Mouse (Mus musculus) embryonic fibroblast, embryonic 13.5 days (primary cell): ENCODE data around the gene Tnfaip3.

Experiments used
- CTCF ChIP-seq: IDR thresholded peaks from 2 replicates; pipeline ENCODE4 v1.5.1; 2011; ENCODE audit warnings: mild to moderate bottlenecking, control low read depth, low read length, moderate library complexity, borderline replicate concordance; ENCODE audit not compliant: insufficient read depth
- POLR2A ChIP-seq: IDR thresholded peaks from 2 replicates; pipeline ENCODE4 v1.6.1; 2011; ENCODE audit warnings: low read depth, mild to moderate bottlenecking, control low read depth, low read length, moderate library complexity

DNA sequence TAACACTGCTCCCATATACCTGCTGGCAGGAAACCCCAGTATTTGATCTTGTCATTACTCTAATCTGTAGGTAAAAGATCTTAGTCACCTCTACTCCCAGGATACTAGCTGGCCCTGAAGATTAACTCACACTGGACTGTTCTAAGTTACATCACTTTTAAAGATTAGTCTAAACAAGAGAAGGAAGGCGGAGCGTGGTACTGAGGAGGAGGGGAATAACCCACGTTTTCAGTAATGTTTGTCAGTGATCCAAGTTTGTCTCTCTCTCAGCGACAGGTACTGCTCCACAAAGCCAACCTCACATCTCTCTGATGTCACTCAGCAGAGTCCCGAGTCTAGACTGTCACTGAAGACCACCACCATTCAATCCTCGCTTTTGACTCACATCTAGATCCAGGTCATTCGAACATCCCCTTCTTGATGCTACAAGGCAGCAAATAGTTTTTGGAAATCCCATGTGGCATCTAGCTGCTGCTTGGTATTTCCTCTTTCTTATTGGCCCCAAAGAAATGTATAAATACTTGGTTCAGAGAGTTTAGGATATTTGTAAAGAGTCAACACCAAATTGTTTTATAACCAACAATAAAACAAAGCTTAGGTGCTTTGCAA, 3.5 kb downstream of the Tnfaip3 start:
- TF ChIP-seq POLR2A (no peak), CTCF (no peak)
